Mouse (Mus musculus) heart, postnatal 0 days (tissue): ENCODE results near the gene Col17a1. TPM values are rescaled to one million over a fixed set of nuclear protein-coding genes. Genes with fewer than 3 reads are reported as not detected.

Source experiments
- ATAC-seq: fragments of 200-750 bp; cut with Nextera tagmentation; 2 replicates; pipeline ENCODE4 v1.8.0; 2017; ENCODE audit warnings: low read depth, moderate number of reproducible peaks, moderate library complexity; ENCODE audit not compliant: insufficient read depth
- DNase-seq: peaks from one replicate; pipeline ENCODE4 v3.0.0-alpha.2; 2016; ENCODE audit warnings: low spot score
- H3K27ac ChIP-seq: fragments of 300-500 bp; sonication (generic); 2 replicates; pipeline ENCODE4 v1.5.1; 2014; ENCODE audit warnings: low read depth, mild to moderate bottlenecking
- H3K27me3 ChIP-seq: fragments of 300-500 bp; sonication (generic); 2 replicates; pipeline ENCODE4 v1.6.1; 2014; ENCODE audit warnings: low read length, mixed read lengths; ENCODE audit not compliant: control insufficient read depth, insufficient read depth
- H3K36me3 ChIP-seq: fragments of 300-500 bp; sonication (generic); replicated peaks from 2 replicates; pipeline ENCODE4 v1.6.1; 2014; ENCODE audit warnings: low read length, mixed read lengths; ENCODE audit not compliant: control insufficient read depth, insufficient read depth
- H3K4me1 ChIP-seq: fragments of 300-500 bp; sonication (generic); 2 replicates; pipeline ENCODE4 v1.6.1; 2014; ENCODE audit warnings: antibody characterized with exemption; ENCODE audit not compliant: control insufficient read depth, insufficient read depth
- H3K4me2 ChIP-seq: fragments of 300-500 bp; sonication (generic); 2 replicates; pipeline ENCODE4 v1.6.1; 2014; ENCODE audit warnings: low read depth, mild to moderate bottlenecking, low read length, moderate library complexity
- H3K4me3 ChIP-seq: fragments of 300-500 bp; sonication (generic); 2 replicates; pipeline ENCODE4 v1.5.1; 2014; ENCODE audit warnings: low read depth, low read length
- H3K9ac ChIP-seq: fragments of 300-500 bp; sonication (generic); replicated peaks from 2 replicates; pipeline ENCODE4 v1.6.1; 2014; ENCODE audit warnings: low read depth, low read length, mixed read lengths
- H3K9me3 ChIP-seq: fragments of 300-500 bp; sonication (generic); replicated peaks from 2 replicates; pipeline ENCODE4 v1.6.1; 2016; ENCODE audit warnings: low read length; ENCODE audit not compliant: control insufficient read depth
- CTCF ChIP-seq: IDR thresholded peaks from 2 replicates; pipeline ENCODE4 v1.5.1; 2016; ENCODE audit warnings: antibody characterized with exemption, control low read depth, low read depth
- EP300 ChIP-seq: IDR thresholded peaks from 2 replicates; pipeline ENCODE4 v1.6.1; 2016; ENCODE audit warnings: antibody characterized with exemption, low read depth
- WGBS: fragments of 180-500 bp; shearing (Covaris S2); extraction: QIAGEN DNeasy Blood & Tissue Kit; methylation state at CpG from one replicate; pipeline ENCODE4 v1.1.7; 2014; 5-methylcytosine and 5-hydroxymethylcytosine counted together
- polyA plus RNA-seq: library from polyadenylated mRNA; unstranded; fragments of >200 nt; fragmentation: Nextera tagmentation; extraction: Ambion mirVana; gene quantifications from 2 replicates; pipeline ENCODE4 v1.2.1, GENCODE M21; 2015
- total RNA-seq: library from RNA; depleted of rRNA; stranded (reverse); fragments of >200 nt; gene quantifications from 2 replicates; pipeline ENCODE4 v1.2.3, GENCODE M21; 2014; ENCODE audit warnings: low replicate concordance

Gene Col17a1
- total and polyA plus RNA-seq, 2 experiments from 2014 or later: 0.26 to 2.0 TPM

GRCm38 (mm10) chr19:47646508-47647120 lies 45.3 kb downstream of the Col17a1 start:
- Histone ChIP-seq H3K9me3 (no peaks in the 10 kb centered on the region), H3K4me3 (no peak overlapping the region), H3K9ac (no peak overlapping the region), H3K27me3 (no peaks in the 10 kb centered on the region), H3K27ac (no peak overlapping the region), H3K4me2 (no peak overlapping the region), H3K36me3 (peaks cover 39% of the 10 kb centered on the region), H3K4me1 (0 out of 2 replicates have a peak, but pooled peaks cover 5% of the 10 kb centered on the region)
- TF ChIP-seq EP300 (no peak), CTCF (no peak)
- WGBS: 74% methylated on average over 6 of the region's 6 CpGs
- DNase-seq (no peak), ATAC-seq (no peak)

GRCm38 (mm10) chr19:47645583-47645982 lies 46.3 kb downstream of the Col17a1 start:
- WGBS: 18% methylated on average over 6 of the region's 6 CpGs
- Histone ChIP-seq H3K36me3 (peaks cover 49% of the 10 kb centered on the region), H3K27ac (peak overlapping the region; percentile 48), H3K4me1 (0 out of 2 replicates have a peak, but pooled peaks cover 5% of the 10 kb centered on the region), H3K4me2 (no peak overlapping the region), H3K27me3 (no peaks in the 10 kb centered on the region), H3K9ac (no peak overlapping the region; the same call in 1 of the 2 replicates), H3K9me3 (no peaks in the 10 kb centered on the region), H3K4me3 (no peak overlapping the region)
- ATAC-seq: peak; percentile 78
- TF ChIP-seq EP300 (no peak), CTCF (no peak)
- peak; percentile 77 for DNase-seq

GRCm38 (mm10) chr19:47643910-47644309 lies 48.0 kb downstream of the Col17a1 start:
- Histone ChIP-seq H3K36me3 (peaks cover 66% of the 10 kb centered on the region), H3K27me3 (no peaks in the 10 kb centered on the region), H3K9me3 (no peaks in the 10 kb centered on the region), H3K4me2 (no peak overlapping the region), H3K27ac (peak overlapping the region; percentile 39), H3K4me3 (no peak overlapping the region), H3K9ac (no peak overlapping the region), H3K4me1 (0 out of 2 replicates have a peak, but pooled peaks cover 5% of the 10 kb centered on the region)
- ATAC-seq (no peak), DNase-seq (peak; percentile 22)
- 34% methylated on average over 2 of the region's 2 CpGs for WGBS
- TF ChIP-seq CTCF (no peak), EP300 (no peak)

- H3K4me2 ChIP-seq: no peak overlapping the region
- H3K4me1 ChIP-seq: no peaks in the 10 kb centered on the region
- H3K9me3 ChIP-seq: no peaks in the 10 kb centered on the region
- H3K4me3 ChIP-seq: no peak overlapping the region
- no peak overlapping the region for H3K27ac ChIP-seq
- no peak for DNase-seq
- no peaks in the 10 kb centered on the region for H3K27me3 ChIP-seq
- 85% methylated on average over 4 of the region's 4 CpGs for WGBS
- peaks cover 63% of the 10 kb centered on the region for H3K36me3 ChIP-seq
- no peak for ATAC-seq
- H3K9ac ChIP-seq: no peak overlapping the region
- TF ChIP-seq CTCF (no peak), EP300 (no peak)
Measured at GRCm38 (mm10) chr19:47635380-47635779, 56.5 kb downstream of the Col17a1 start.

- H3K27me3 ChIP-seq: no peaks in the 10 kb centered on the region
- peaks cover 57% of the 10 kb centered on the region for H3K36me3 ChIP-seq
- no peak overlapping the region for H3K4me2 ChIP-seq
- ATAC-seq (no peak), DNase-seq (no peak)
- no peak overlapping the region for H3K4me3 ChIP-seq
- no peak overlapping the region for H3K27ac ChIP-seq
- TF ChIP-seq EP300: no peak
- TF ChIP-seq CTCF: no peak
- H3K9me3 ChIP-seq: no peaks in the 10 kb centered on the region
- no peaks in the 10 kb centered on the region for H3K4me1 ChIP-seq
- WGBS: 93% methylated on average over 5 of the region's 5 CpGs
- H3K9ac ChIP-seq: no peak overlapping the region
Measured at GRCm38 (mm10) chr19:47631799-47632198, 60.1 kb downstream of the Col17a1 start.

GRCm38 (mm10) chr19:47630381-47630780 lies 61.5 kb downstream of the Col17a1 start:
- no peaks in the 10 kb centered on the region for H3K4me1 ChIP-seq
- TF ChIP-seq CTCF (no peak), EP300 (no peak)
- no peaks in the 10 kb centered on the region for H3K9me3 ChIP-seq
- H3K9ac ChIP-seq: no peak overlapping the region
- no peak overlapping the region for H3K27ac ChIP-seq
- WGBS: 71% methylated on average over 5 of the region's 5 CpGs
- no peak overlapping the region for H3K4me2 ChIP-seq
- ATAC-seq (no peak), DNase-seq (no peak)
- H3K36me3 ChIP-seq: peaks cover 56% of the 10 kb centered on the region
- no peak overlapping the region for H3K4me3 ChIP-seq
- no peaks in the 10 kb centered on the region for H3K27me3 ChIP-seq
